Mouse (Mus musculus) cerebellum, postnatal 4 days (tissue): ENCODE data around the gene Stard5.
A peak's percentile ranks its signal among the peaks of the same experiment; 100 is the strongest.

ENCODE experiments used
- DNase-seq, 2 experiments: peaks; one replicate each; pipeline ENCODE4 v3.0.0; 2022; ENCODE audit warnings: low spot score in 2 of 2, mixed read lengths in 1 of 2

Stard5 gene

DNA sequence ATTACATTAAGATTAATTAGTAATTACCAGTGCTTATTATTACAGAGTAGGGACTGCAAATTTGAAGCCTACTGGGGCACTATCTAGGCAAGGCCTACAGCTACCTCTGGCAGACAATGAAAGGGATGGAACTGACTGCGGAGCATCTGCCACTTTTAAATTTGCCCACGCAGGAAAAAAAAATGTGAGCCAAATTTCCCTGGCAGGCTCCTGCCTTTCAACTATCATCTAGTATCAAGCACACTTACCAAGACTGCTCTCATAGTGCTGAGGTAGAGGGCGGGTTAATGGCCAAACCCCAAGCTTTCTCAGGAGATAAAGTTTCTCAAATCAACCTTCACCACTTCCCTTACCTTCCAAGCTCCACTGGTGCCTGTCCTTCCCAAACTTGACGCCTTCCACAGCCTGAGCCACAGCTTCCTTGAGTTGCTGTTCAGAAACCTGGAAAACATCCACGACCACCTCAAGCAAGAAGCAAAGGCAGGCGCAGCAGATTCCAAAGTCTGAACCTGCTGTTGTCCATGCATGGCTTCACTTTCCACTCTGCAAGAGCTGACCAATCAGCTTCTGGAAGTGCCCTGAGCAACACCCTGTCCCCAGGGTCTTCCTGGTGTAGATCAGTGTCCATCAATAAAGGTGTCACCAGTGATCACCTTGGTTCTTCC lies 31.1 kb downstream of the Stard5 start:
- no peak for DNase-seq

- no peak for DNase-seq
These were observed 34.4 kb downstream of the Stard5 start for GRCm38 (mm10) chr7:83666087-83666595.

DNA sequence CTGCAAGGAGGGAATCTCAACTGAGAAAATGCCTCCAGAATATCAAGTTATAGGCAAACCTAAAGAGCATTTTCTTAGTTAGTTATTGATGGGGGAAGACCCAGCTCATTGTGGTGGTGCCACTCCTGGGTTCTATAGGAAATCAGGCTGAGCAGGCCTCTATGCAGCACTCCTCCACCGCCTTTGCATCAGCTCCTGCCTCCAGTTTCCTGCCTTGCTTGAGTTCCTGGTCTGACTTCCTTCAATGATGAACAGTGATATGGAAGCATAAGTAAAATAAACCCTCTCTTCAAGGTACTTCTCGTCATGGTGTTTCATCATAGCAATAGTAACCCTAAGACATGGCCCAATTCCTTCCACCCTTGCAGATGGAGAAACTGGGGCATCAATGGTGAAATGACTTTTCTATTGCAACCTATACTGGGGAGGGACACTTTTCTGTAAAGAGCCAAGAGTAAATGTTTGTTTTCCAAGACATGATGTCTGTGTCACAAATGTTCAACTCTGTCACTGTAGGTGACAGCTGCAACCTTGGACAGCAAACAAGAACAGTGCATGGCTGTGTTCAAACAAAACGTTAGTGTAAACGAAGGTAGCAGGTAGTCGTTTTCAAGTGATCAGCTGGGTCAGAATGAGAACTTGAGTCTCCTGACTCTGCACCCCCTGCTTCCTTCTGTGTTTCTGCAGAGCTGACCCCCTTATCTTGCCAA lies 36.3 kb downstream of the Stard5 start:
- DNase-seq = no peak

DNA sequence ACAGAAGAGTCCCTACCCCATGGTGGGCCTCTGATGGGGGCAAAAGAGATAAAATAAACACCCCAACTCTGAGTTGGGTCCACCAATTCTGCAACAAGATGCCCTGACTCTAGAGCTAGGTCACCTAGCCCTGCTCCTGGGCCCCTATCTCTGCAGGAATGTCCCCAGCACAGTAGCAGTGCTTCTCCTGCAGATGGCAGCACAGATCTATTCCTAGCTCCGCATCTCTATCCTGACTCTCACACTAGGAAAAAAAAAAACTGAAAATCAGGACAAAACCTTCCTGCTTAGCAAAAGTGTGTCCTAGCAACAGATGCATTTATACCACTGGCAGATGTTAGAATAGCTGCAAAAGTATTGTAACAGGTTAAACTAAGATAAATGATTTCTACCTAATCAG lies 37.0 kb downstream of the Stard5 start:
- DNase-seq = peak; percentile 45 to 70

GRCm38 (mm10) chr7:83671573-83671972 lies 39.8 kb downstream of the Stard5 start:
- DNase-seq = no peak

DNA sequence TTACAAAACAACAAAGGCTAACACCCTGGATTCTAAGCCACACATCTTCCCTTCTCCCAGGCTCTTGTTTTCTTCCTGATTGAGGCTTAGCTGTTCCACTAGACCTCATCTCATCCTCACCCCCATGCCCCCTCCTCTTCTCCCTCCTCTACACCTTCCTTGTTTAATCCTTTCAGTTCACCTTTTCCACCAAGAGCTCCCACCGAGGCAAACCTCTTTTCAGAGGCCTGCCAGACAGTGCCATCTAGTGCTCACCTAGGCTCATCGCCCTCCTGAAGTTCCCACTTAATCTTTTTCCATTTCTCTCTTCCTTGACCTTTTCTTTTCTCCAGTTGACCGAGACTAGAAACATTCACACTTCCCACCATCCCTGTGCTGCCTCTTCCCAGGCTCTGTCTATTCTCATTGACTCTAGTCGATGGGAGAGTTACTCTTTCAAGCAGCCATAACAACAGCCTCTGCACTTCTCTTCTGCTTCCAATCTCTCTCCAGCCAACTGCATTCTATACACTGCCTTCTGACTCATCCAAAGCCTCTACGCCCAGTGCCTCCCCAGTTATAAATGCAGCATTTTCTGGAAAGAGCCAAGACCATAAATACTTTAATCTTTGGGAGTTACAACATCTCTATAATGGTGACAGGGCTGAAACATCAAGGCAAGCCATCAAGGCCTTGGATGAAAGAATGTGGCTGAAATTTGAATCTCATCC lies 43.9 kb downstream of the Stard5 start:
- DNase-seq = no peak

GRCm38 (mm10) chr7:83677296-83677695 lies 45.5 kb downstream of the Stard5 start:
- DNase-seq = no peak

GRCm38 (mm10) chr7:83678506-83678905 lies 46.7 kb downstream of the Stard5 start:
- DNase-seq = no peak

GRCm38 (mm10) chr7:83682640-83683274 lies 51.0 kb downstream of the Stard5 start:
- no peak for DNase-seq

DNA sequence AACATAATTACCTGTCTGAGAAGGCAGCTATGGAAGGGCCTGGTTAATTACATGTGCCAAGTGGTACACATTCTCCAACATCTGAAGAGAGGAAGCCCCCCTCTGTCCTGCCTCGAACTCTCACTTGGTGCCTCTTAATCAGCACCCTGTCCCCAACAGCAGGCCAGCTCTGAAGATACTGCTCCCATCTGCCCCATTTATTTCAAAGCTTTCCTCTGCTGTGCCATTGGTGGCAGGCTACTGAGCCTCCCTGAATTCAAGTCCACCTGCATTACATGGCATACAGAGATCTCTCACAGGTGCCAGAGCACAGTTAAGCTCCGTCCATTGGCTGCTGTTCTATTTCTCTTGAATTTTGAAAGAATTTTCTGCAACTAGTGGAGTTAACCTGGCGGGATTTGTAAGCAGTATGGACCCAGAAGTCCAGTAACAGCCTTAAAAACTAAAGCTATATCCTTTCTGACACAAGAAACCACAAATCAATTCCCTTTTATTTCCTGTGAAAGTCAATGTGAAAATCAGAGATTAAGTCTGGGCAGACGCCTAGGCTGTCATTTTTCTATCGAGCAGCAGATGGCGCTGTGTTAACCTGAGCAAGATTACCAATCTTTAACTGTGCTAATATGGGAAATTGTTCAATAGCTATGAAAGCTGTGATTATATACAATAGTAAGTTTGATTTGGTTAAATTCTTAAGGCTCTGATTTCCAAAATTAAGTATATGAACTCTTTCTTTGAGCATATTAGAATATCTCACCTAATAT lies 63.9 kb downstream of the Stard5 start:
- peak in 1 of 2 experiments; percentile 26 for DNase-seq

GRCm38 (mm10) chr7:83699066-83699745 lies 67.4 kb downstream of the Stard5 start:
- DNase-seq = no peak
